Mouse (Mus musculus) embryonic facial prominence, embryonic 12.5 days (tissue): ENCODE results near the gene Vwa8. TPM values are rescaled to one million over a fixed set of nuclear protein-coding genes. Genes with fewer than 3 reads are reported as not detected.

Experiments used
- ATAC-seq: fragments of 200-750 bp; cut with Nextera tagmentation; 2 replicates; pipeline ENCODE4 v1.8.0; 2017; ENCODE audit not compliant: insufficient number of reproducible peaks, insufficient read depth, low FRiP score, low TSS enrichment
- H3K27ac ChIP-seq: fragments of 300-500 bp; sonication (generic); 2 replicates; pipeline ENCODE4 v1.5.1; 2016; ENCODE audit warnings: mild to moderate bottlenecking
- H3K27me3 ChIP-seq: fragments of 300-500 bp; sonication (generic); 2 replicates; pipeline ENCODE4 v1.6.1; 2016; ENCODE audit warnings: mild to moderate bottlenecking, moderate library complexity
- H3K36me3 ChIP-seq: fragments of 300-500 bp; sonication (generic); 2 replicates; pipeline ENCODE4 v1.6.1; 2016; ENCODE audit warnings: mild to moderate bottlenecking
- H3K4me1 ChIP-seq: fragments of 300-500 bp; sonication (generic); 2 replicates; pipeline ENCODE4 v1.6.1; 2016
- H3K4me2 ChIP-seq: fragments of 300-500 bp; sonication (generic); replicated peaks from 2 replicates; pipeline ENCODE4 v1.6.1; 2016; ENCODE audit warnings: mild to moderate bottlenecking, moderate library complexity
- H3K4me3 ChIP-seq: fragments of 300-500 bp; sonication (generic); 2 replicates; pipeline ENCODE4 v1.5.1; 2016; ENCODE audit warnings: mild to moderate bottlenecking
- H3K9ac ChIP-seq: fragments of 300-500 bp; sonication (generic); 2 replicates; pipeline ENCODE4 v1.6.1; 2016; ENCODE audit warnings: mild to moderate bottlenecking, moderate library complexity
- H3K9me3 ChIP-seq: fragments of 300-500 bp; sonication (generic); 2 replicates; pipeline ENCODE4 v1.6.1; 2016; ENCODE audit warnings: mild to moderate bottlenecking, moderate library complexity
- WGBS: fragments of 180-500 bp; shearing (Covaris S2); methylation state at CpG from one replicate; pipeline ENCODE4 v1.1.7; 2016; 5-methylcytosine and 5-hydroxymethylcytosine counted together
- polyA plus RNA-seq: library from polyadenylated mRNA; unstranded; fragments of >200 nt; fragmentation: Nextera tagmentation; extraction: Ambion mirVana; gene quantifications from 2 replicates; pipeline ENCODE4 v1.2.1, GENCODE M21; 2016

The Vwa8 gene
- polyA plus RNA-seq, 1 experiment from 2014 or later, result 10.6 TPM

GRCm38 (mm10) chr14:79200892-79201285, 352.0 kb downstream of the Vwa8 start:
- H3K9me3 ChIP-seq, result no peaks in the 10 kb centered on the region
- no peaks in the 10 kb centered on the region for H3K36me3 ChIP-seq
- no peak for ATAC-seq
- no peak overlapping the region for H3K4me3 ChIP-seq
- 86% methylated on average over 9 of the region's 9 CpGs for WGBS
- peak overlapping the region; percentile 79 for H3K27ac ChIP-seq
- H3K4me2 ChIP-seq, result no peak overlapping the region
- no peaks in the 10 kb centered on the region for H3K27me3 ChIP-seq
- H3K4me1 ChIP-seq, result peaks cover 50% of the 10 kb centered on the region
- H3K9ac ChIP-seq, result no peak overlapping the region

- Histone ChIP-seq H3K4me2 (no peak overlapping the region; the same call in 1 of the 2 replicates), H3K4me3 (no peak overlapping the region), H3K9me3 (no peaks in the 10 kb centered on the region), H3K9ac (no peak overlapping the region), H3K27ac (peak overlapping the region; percentile 87), H3K27me3 (no peaks in the 10 kb centered on the region), H3K4me1 (peaks cover 55% of the 10 kb centered on the region), H3K36me3 (no peaks in the 10 kb centered on the region)
- 31% methylated on average over 4 of the region's 4 CpGs for WGBS
- no peak for ATAC-seq
Observed at GRCm38 (mm10) chr14:79202722-79203362, 354.0 kb downstream of the Vwa8 start.

- peak overlapping the region; percentile 25; the same call in 1 of the 2 replicates for H3K4me2 ChIP-seq
- no peak overlapping the region for H3K4me3 ChIP-seq
- 6% methylated on average over 12 of the region's 12 CpGs for WGBS
- peak; percentile 83 for ATAC-seq
- H3K9ac ChIP-seq, result no peak overlapping the region
- no peaks in the 10 kb centered on the region for H3K36me3 ChIP-seq
- no peaks in the 10 kb centered on the region for H3K9me3 ChIP-seq
- H3K4me1 ChIP-seq, result peaks cover 55% of the 10 kb centered on the region
- H3K27ac ChIP-seq, result peak overlapping the region; percentile 91
- no peaks in the 10 kb centered on the region for H3K27me3 ChIP-seq
Observed at GRCm38 (mm10) chr14:79203496-79204158, 354.8 kb downstream of the Vwa8 start.

- Histone ChIP-seq H3K4me3 (no peak overlapping the region), H3K27ac (peak overlapping the region; percentile 91)
- 79% methylated on average over 7 of the region's 7 CpGs for WGBS
Observed at GRCm38 (mm10) chr14:79204866-79205265, 356.0 kb downstream of the Vwa8 start.

GRCm38 (mm10) chr14:79206210-79206609, 357.4 kb downstream of the Vwa8 start:
- no peak for ATAC-seq
- peaks cover 37% of the 10 kb centered on the region for H3K4me1 ChIP-seq
- no peaks in the 10 kb centered on the region for H3K36me3 ChIP-seq
- H3K4me3 ChIP-seq, result no peak overlapping the region
- no peaks in the 10 kb centered on the region for H3K9me3 ChIP-seq
- 30% methylated on average over 11 of the region's 11 CpGs for WGBS
- H3K27me3 ChIP-seq, result no peaks in the 10 kb centered on the region
- H3K9ac ChIP-seq, result no peak overlapping the region
- peak overlapping the region; percentile 58; the same call in 1 of the 2 replicates for H3K27ac ChIP-seq
- H3K4me2 ChIP-seq, result no peak overlapping the region

More at GRCm38 (mm10) chr14:79204866-79205265, 356.0 kb downstream of the Vwa8 start:
- Histone ChIP-seq H3K9me3 (no peaks in the 10 kb centered on the region), H3K9ac (no peak overlapping the region), H3K36me3 (no peaks in the 10 kb centered on the region), H3K4me1 (peaks cover 51% of the 10 kb centered on the region), H3K27me3 (no peaks in the 10 kb centered on the region), H3K4me2 (no peak overlapping the region)
- no peak for ATAC-seq

GRCm38 (mm10) chr14:79208468-79208867, 359.6 kb downstream of the Vwa8 start:
- no peak overlapping the region for H3K9ac ChIP-seq
- no peaks in the 10 kb centered on the region for H3K27me3 ChIP-seq
- H3K4me1 ChIP-seq, result peaks cover 23% of the 10 kb centered on the region
- H3K4me3 ChIP-seq, result no peak overlapping the region
- no peaks in the 10 kb centered on the region for H3K9me3 ChIP-seq
- no peak overlapping the region for H3K27ac ChIP-seq
- ATAC-seq, result no peak
- no peak overlapping the region for H3K4me2 ChIP-seq
- H3K36me3 ChIP-seq, result no peaks in the 10 kb centered on the region

- 89% methylated on average over 3 of the region's 3 CpGs for WGBS
- Histone ChIP-seq H3K36me3 (no peaks in the 10 kb centered on the region), H3K4me1 (peaks cover 10% of the 10 kb centered on the region), H3K9ac (no peak overlapping the region), H3K9me3 (no peaks in the 10 kb centered on the region), H3K27ac (no peak overlapping the region), H3K4me2 (no peak overlapping the region), H3K27me3 (no peaks in the 10 kb centered on the region), H3K4me3 (no peak overlapping the region)
- ATAC-seq, result no peak
Observed at GRCm38 (mm10) chr14:79209813-79210212, 361.0 kb downstream of the Vwa8 start.

- H3K27me3 ChIP-seq, result no peaks in the 10 kb centered on the region
- no peaks in the 10 kb centered on the region for H3K36me3 ChIP-seq
- H3K9ac ChIP-seq, result no peak overlapping the region
- no peak for ATAC-seq
- H3K4me2 ChIP-seq, result no peak overlapping the region
- H3K4me1 ChIP-seq, result no peaks in the 10 kb centered on the region
- no peak overlapping the region for H3K27ac ChIP-seq
- H3K9me3 ChIP-seq, result no peaks in the 10 kb centered on the region
- no peak overlapping the region for H3K4me3 ChIP-seq
- 82% methylated on average over 11 of the region's 11 CpGs for WGBS
Observed at GRCm38 (mm10) chr14:79212380-79212991, 363.6 kb downstream of the Vwa8 start.

GRCm38 (mm10) chr14:79214129-79214528, 365.3 kb downstream of the Vwa8 start:
- no peak for ATAC-seq
- WGBS, result 93% methylated on average over 6 of the region's 6 CpGs
- Histone ChIP-seq H3K27me3 (no peaks in the 10 kb centered on the region), H3K9ac (no peak overlapping the region), H3K9me3 (no peaks in the 10 kb centered on the region), H3K4me3 (no peak overlapping the region), H3K4me2 (no peak overlapping the region), H3K27ac (no peak overlapping the region), H3K36me3 (no peaks in the 10 kb centered on the region), H3K4me1 (no peaks in the 10 kb centered on the region)

- H3K4me2 ChIP-seq, result no peak overlapping the region
- H3K36me3 ChIP-seq, result no peaks in the 10 kb centered on the region
- no peaks in the 10 kb centered on the region for H3K27me3 ChIP-seq
- H3K4me1 ChIP-seq, result no peaks in the 10 kb centered on the region
- H3K9ac ChIP-seq, result no peak overlapping the region
- no peak overlapping the region for H3K27ac ChIP-seq
- H3K4me3 ChIP-seq, result no peak overlapping the region
- no peak for ATAC-seq
- WGBS, result 89% methylated on average over 8 of the region's 8 CpGs
- H3K9me3 ChIP-seq, result no peaks in the 10 kb centered on the region
Observed at GRCm38 (mm10) chr14:79214660-79215249, 365.9 kb downstream of the Vwa8 start.

- ATAC-seq, result no peak
- Histone ChIP-seq H3K4me2 (no peak overlapping the region), H3K27ac (no peak overlapping the region), H3K36me3 (no peaks in the 10 kb centered on the region), H3K4me3 (no peak overlapping the region), H3K4me1 (no peaks in the 10 kb centered on the region), H3K9ac (no peak overlapping the region), H3K9me3 (no peaks in the 10 kb centered on the region), H3K27me3 (no peaks in the 10 kb centered on the region)
- WGBS, result 55% methylated on average over 2 of the region's 2 CpGs
Observed at GRCm38 (mm10) chr14:79216366-79216765, 367.5 kb downstream of the Vwa8 start.
